Mouse (Mus musculus): ENCODE data around the gene Uhrf1bp1l. TPM values are rescaled to one million over a fixed set of nuclear protein-coding genes. Genes with fewer than 3 reads are reported as not detected.
A peak's percentile ranks its signal among the peaks of the same experiment; 100 is the strongest.
"Not testable (repeated sequence)": the region's sequence is repeated elsewhere in the genome, so short reads cannot be mapped to it uniquely, and the experiment has no call there.

Gene Uhrf1bp1l
- total RNA-seq (2022): 10 to 100 TPM; 23.9 to 28.9 (median 27.7) TPM

DNA sequence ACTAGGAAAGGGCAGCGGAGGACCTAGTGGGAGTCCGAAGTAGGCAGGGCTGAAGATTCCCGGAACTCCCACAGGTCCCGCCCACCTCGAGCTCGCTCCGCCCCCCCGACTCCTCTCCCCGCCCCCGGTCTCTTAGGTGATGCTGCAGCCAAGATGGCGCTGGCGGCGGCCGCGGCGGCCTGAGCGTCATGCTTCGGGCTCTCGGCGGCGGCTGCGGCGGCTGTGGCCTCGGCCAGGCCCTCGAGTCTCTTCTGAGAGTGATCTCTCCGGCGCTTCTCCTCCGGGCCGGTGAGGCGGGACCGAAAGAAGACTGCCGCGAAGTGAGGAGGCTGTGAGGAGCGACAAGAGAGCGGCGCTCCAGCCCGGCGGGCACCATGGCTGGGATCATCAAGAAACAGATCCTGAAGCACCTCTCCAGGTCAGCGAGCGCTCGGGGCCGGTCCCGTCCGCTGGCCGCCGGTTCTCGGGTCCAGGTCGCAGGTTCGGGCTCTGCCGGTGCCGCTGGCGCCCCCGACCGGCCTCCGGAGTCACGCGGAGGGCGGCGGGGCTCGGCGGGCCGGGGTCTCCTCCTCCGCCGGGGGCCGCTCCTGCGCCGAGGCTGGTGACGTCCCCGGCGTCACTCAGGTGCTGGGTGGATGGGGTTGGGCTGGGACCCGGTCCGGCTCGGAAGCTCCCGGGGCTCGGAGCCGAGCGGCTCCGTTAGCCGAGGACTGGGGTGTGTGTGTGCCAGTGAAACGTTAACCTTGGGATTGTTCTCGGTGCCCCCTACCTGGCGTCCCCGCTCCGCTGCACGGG lies at the start of gene Uhrf1bp1l:
Gene Uhrf1bp1l, plus strand, starts transcription at position 121 of the 795 bp plus-strand sequence.
- DNase-seq (ENCODE audit: low spot score): peak; percentile 88

DNA sequence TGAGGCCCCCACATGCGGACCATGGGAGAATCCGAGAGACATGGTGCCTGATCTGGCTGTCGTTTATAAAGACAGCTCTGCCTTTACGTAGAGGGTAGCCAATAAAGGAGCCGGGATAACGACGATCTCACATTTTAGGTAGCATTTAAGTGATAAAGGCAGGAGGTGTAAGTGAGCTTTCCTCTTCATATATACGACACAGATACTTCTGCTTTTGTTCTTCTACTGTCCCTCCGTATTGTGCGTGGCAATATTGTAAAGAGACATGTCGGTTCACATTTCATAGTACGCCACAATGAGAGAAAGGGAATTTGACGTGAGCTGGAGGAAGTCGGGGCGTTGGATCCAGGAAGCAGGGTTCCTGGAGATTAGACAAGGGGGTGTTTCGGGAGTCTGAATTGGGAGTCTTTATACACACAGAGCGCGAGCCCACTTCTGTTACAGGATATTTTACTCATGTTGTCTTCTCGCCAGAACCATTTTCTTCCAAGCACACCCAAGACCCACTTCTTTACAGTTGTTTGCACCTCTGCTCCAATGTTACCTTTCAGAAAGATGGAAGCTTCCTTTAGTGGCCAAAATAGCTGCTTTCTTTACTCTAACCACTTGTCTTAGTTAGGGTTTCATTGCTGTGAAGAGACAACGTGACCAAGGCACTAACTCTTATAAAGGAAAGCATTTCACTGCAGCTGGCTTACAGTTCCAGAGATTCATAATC lies 49.4 kb upstream of the Uhrf1bp1l start:
- no peak for DNase-seq (ENCODE audit: low spot score)

DNA sequence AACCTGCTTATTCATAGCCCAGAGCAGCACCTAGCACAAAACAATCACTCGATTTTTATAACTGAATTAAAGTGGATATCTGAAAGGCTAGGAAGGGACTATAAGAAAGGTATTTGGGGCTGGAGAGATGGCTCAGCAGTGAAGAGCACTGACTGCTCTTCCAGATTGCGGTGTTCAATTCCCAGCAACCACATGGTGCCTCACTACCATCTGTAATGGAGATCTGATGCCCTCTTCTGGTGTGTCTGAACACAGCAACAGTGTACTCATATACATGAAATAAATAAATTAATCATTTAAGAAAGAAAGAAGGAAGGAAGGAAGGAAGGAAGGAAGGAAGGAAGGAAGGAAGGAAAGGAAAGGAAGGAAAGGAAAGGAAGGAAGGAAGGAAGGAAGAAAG lies 48.5 kb upstream of the Uhrf1bp1l start:
- not testable (repeated sequence) for DNase-seq (ENCODE audit: low spot score)

DNA sequence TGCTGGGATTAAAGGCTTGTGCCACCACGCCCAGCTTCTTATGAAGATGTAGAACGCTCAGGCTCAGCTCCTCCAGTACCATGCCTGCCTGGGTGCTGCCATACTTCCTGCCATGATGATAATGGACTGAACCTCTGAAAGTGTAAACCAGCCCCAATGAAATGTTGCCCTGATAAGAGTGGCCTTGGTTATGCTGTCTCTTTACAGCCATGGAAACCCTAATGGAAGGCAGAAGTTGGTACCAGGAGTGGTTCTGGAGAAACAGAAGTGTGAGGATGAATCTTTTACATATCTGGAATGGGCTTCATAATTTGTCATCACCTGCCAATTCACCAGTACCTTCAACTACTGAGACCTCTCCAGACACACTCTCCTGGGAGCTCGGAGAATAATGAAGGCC lies 46.8 kb upstream of the Uhrf1bp1l start:
- no peak for DNase-seq (ENCODE audit: low spot score)

DNA sequence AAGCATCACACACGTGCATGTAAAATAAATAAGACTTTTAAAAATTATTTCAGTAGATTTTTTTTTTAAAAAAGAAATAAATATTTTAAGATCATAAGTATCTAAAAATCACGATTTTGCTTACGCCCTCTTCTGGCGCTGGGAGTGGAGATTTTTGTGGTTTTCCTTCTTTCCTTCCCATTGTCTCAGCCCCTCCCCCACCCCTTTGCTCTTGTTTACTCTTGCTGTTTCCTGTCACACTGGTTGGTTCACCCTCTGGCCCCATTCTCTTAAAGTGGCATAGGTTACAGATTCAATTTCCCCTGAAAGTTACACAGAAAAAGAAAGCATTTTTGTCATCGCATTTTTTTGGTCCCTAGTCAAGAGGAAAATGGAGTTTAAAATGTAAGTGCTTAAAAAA lies 41.7 kb upstream of the Uhrf1bp1l start:
- no peak for DNase-seq (ENCODE audit: low spot score)

DNA sequence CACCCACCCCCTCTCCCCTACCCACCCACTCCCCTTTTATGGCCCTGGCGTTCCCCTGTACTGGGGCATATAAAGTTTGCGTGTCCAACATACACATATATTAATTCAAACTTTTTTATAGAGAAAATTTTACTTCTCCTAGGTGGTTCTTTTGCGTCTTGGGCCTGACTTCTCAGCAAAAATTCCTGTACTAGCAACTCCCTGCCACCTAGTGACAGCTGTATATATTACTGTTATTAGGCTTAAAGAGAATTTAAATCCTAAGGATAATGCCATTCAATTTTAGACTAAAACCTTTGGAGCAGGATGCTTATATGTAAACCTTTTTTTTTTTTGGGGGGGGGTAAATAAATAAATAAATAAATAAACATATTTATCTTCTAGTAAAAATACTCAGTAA lies 37.4 kb upstream of the Uhrf1bp1l start:
- DNase-seq (ENCODE audit: low spot score): no peak

DNA sequence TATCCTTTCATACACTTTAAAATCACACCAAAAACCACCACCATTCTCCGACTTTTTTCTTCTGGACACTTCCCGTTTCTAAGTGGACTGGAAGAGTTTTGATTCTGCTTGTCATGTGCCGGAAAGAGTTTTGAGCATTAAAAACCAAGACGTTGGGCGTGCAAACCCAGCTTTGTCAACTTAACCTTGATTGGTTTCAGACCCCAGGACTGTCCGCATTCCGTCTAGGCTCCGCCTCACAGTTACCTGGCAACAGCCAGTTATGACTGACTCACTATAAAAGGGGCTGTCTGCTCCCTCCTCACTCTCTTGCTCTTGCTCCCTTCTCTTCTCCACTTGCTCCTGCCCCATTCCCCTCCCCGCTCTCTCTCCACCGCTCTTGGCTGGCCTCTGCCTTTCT lies 36.1 kb upstream of the Uhrf1bp1l start:
- no peak for DNase-seq (ENCODE audit: low spot score)

DNA sequence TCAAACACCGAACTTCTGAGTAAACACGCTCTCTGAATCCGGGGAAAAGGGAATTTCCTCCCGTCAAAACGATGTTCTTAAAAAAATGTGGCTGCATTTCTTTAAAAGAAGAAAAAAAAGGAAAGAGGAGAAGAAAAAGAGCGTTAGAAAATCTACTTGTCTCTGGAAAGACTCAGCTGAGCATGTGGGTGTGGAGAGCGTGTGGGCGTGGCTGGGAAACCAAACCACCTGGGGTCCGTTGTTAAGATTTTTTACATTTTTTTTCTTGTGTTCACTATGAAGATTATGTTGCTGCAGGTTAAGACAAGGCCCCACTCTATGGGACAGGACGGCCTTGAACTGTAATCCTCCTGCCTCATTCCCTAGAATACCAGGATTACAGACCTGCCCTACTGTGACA lies 29.9 kb upstream of the Uhrf1bp1l start:
- no peak for DNase-seq (ENCODE audit: low spot score)

DNA sequence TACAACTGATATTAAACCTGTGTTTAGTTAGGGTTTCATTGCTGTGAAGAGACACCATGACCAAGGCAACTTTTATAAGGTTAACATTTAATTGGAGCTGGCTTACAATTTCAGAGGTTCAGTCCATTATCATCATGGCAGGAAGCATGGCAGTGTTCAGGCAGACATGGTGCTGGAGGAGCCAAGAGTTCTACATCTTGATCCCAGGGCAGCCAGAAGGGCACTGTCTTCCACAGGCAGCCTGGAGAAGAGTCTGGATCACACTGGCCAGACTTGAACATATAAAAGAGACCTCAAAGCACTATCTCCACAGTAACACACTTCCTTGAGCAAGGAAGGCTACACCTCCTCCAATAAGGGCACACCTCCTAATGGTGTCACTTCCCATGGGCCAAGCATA lies 24.5 kb upstream of the Uhrf1bp1l start:
- DNase-seq (ENCODE audit: low spot score): no peak

DNA sequence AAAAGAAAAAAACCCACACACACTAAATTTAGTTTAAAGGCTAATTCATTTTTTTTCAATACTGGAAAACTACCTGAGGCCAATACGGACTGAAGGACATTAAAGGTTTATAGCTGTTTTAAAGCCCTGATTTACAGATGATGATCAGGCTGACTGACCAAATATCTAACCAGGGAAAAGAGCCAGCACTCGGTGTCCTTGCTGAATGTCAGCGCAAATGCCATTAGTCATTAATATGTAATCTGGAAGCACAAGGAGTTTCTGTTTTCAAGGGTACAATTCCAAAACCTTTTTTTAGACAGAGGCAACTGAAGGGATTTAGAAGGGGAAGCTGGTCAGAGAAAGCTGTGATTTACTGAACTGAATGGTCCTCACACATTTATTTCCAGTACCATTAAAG lies 24.0 kb upstream of the Uhrf1bp1l start:
- peak; percentile 40 for DNase-seq (ENCODE audit: low spot score)

DNA sequence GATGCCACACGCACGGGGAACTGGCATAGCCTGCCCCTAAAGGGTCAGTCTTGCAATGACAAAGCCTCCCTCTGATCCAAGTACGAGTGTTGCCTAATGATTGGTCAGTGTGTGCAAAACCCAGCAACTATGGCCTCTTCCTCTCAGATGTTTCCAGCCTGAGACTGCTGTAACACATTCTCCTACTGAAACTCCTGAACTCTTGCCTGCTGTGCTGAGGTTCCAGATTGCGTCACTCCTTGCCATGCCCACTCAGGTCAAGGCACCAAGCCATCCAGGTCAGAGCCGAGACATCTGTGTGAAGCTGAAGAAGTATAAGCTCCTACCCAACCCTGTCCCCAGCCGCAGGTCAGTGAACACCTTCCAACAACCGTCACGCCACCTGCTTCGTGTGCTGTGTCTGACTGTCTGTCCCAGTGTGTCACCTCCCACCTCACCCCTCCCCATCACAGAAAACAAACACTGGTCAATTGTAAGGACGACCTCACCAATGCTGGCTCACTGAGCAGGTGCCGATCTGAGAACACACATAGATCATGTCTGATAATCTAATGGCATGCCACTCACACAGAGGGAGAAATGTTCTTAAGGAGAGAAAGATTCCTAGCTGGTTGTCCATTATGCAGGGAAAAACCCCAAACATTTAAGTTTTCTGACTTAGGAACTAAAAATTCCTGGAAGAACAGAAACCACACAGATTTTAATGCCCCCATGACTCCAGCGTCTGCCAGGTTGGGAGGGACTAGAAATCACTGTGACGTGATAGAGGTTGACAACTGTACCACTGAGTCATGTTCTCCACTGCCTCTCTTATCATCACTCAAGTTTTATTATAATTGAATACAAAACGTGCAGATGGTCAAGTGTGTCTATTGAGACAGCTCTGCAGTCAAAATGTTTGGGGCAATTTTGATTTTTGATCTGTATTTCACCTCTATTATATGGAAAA lies 22.3 kb upstream of the Uhrf1bp1l start:
- DNase-seq (ENCODE audit: low spot score): no peak

DNA sequence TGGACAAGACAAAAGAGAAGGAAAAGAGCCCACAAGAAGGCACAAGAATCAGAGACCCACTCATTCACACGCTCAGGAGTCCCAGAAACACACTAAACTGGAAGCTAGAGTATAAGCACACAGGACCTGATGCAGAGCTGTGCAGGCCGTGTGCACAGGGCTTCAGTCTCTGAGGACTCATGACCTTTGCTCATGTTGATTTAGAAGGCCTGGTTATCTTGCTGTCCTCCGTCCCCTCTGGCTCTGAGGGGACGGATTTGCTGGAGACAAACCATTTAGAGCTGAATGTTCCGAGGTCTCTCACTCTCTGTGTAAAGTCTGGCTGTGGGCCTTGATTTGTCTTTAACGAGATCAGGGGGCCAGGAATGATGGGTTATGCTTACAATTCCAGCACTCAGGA lies 14.4 kb upstream of the Uhrf1bp1l start:
- no peak for DNase-seq (ENCODE audit: low spot score)

DNA sequence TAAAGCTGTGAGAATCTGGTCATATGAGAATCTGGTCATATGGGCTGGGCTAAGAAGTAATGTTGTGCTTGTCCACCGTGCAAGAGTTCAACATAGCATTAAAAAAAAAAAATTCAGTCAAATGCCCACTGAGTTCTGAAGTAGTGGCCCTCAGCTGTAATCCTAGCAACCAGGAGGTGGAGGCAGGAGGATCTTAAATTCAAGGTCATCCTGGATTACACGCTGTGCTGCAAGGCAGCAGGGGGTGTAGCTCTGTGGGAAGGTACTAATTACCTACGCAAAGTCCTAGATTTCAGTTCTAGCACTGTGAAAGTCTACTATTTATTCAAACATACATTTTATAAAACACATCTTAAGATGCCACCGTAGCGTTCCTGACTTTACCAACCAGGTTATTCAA lies 13.4 kb upstream of the Uhrf1bp1l start:
- no peak for DNase-seq (ENCODE audit: low spot score)

DNA sequence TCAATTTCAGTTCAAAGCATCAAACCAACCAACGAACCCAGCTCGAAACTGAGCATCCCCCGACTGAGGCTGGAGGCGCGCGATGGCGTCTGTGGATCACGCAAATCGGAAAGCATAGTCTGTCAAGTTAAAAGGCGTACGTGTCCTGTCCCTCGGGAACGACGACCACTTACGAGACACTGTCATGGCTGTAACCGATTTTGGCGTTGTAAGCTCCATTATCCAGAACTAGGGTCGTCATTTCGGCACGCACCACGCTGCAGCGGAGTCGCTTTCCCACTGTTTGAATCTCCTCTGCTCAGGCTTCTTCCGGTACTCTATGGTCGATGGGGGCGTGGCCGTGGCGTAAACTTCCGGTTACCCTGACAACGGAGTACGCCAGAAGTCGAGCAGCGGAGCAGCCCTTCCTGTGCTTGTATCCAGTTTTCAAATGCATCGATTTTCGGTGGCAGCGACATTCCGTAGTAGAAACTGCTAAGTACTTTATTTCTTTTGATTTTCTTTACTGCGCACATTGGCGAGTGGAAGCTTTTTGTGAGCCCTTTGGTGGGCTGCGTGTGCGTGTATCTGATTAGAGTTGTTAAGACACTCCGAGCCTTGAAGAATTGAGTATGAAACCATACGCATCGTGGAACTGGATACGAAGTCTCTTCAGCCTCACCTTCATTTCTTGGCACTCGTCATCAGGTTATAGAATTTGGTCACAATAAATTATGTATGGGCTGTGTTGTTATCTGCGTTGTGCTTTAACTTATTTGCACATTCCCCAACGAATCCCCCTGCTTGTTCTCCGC lies 12.6 kb upstream of the Uhrf1bp1l start, which contains the start of gene Actr6:
Gene Actr6, minus strand, starts transcription at position 295 of the 794 bp plus-strand sequence.
- DNase-seq (ENCODE audit: low spot score): peak; percentile 97

DNA sequence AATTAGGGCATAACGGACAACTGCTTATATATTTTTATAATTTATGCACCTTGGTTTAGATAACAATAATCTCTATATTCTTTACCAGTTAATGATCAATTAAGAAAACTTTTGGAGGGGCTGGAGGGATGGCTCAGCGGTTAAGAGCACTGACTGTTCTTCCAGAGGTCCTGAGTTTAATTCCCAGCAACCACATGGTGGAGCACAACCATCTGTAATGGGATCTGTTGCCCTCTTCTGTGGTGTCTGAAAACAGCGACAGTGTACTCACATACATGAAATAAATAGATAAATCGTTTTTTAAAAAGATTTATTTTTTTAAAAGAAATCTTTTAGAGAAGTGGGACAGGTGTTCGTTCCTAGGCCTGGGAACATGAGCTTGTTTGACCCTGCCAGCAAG lies 7.7 kb upstream of the Uhrf1bp1l start:
- DNase-seq (ENCODE audit: low spot score): no peak

DNA sequence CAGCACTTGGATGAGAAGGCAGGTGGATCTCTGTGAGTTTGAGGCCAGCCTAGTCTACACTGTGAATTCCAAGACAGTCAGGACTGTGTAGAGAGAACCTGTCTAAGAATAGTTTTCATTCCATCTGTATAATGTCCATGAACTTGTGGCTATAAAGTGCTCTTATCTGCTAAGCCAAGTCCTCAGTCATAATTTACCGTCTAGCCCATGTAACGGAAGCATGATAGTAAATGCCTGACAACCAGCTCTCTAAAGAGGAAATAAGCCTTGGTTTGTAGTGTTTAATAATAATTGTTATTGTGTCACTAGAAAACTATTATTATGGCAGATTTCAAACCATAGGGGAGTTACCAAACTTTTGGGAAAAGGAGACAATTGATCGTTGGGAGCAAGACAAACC lies 6.9 kb upstream of the Uhrf1bp1l start:
- no peak for DNase-seq (ENCODE audit: low spot score)

DNA sequence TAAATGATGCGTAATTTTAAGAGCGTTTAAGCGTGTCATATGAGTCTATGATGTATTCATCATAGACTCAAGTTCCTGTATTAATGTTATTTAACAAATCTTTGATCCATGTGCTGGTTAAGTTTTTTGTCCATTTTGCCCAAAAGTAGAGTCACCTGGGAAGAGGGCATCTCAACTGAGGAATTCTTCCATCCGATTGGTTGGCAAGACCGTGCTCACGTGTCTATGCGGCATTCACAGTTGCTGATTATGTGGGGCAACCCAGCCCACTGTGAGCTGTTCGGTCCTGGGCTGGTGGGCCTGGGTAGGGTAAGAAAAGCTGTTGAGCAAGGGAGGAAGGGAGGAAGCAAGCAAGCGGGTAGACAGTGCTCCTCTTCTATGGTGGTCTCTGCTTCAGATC lies 6.4 kb upstream of the Uhrf1bp1l start:
- no peak for DNase-seq (ENCODE audit: low spot score)

DNA sequence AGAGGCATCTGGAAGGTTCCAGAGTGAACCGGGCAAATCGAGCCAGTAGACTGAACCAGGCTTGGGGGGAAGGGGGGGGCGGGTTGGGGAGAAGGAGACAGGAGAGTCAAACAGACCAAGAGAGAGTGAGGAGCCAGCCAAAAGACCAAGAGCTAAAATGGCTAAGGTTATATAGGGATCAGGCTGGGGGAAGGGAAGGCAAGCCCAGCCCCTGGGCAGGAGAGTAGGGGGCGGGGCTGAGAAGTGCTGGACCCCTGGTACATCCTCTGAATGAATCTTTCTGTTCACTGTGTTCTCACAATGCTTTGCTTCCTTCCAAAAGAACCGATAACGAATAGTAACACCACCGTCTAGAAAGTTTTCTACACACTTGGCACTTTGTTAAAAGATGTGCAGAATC lies 5.1 kb upstream of the Uhrf1bp1l start:
- DNase-seq (ENCODE audit: low spot score): no peak

DNA sequence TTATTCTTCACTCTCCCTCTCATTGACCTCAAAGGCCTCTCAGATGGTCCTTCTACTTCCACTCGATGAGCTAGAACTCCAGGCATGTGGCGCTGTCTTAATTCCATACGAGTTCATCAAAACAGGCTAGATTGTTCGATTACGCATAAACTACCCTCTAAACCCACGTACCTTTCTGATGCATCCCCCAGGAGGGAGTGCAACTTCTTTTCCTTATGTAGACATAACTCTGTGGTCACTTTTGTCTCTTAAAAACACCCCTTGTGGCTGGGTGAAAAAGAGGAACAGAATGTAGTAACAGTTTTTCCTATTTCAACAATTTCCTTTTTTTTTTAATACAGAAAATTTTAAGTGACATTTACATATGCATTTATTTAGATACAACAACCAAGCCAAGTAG lies 3.8 kb upstream of the Uhrf1bp1l start:
- no peak for DNase-seq (ENCODE audit: low spot score)

DNA sequence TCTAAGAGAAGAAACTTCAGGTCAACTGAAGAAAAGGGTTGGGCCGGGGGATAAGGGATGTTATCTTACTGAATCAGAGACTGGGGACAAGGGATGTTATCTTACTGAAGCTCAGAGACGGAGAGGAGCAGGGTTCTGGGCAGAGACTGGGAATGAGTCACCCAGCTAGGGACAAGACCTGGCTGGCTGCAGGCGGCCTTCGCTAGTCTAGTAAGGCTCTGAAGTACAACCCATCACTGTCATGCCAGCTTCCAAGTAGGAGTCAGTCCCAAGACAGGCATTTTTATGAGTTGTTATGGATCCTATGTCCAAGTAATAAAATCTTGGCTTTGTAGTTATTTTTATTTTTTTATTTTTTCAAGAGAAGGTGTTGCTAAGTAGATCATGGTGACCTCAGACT lies 1.5 kb upstream of the Uhrf1bp1l start:
- DNase-seq (ENCODE audit: low spot score): no peak

DNA sequence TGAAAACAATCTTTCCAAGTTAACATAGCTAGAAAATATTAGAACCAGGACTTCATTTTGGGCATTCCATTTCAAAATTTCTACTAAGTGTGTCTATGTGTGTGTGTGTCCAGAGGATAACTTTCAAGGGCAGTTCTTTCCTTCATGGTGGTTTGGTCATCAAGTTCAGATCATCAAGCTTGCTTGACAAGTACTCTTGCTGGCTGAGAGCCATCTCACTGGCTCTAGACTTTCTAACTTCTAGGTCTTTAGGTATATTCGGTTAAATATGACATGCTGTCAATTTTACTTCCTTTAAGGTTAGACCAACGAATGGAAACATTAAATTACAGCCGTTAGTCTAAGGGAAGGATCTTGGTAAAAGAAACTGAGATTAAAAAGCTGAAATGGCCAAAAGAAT lies 450 bp upstream of the Uhrf1bp1l start:
- DNase-seq (ENCODE audit: low spot score): no peak

Data from heart, adult 8-10 months (tissue).